Mouse (Mus musculus): ENCODE data around the gene Olfr492.

Gene Olfr492

GRCm38 (mm10) chr7:108323574-108323973, at the start of gene Olfr492:
Gene Olfr492, minus strand, starts transcription at chr7:108323674.
- DNase-seq (ENCODE audit: low spot score) = no peak

- no peak for DNase-seq (ENCODE audit: low spot score)
These were observed 41.6 kb upstream of the Olfr492 start, which contains the start of gene Olfr494 for GRCm38 (mm10) chr7:108365035-108365434. Gene Olfr494, plus strand, starts transcription at chr7:108365335.

DNA sequence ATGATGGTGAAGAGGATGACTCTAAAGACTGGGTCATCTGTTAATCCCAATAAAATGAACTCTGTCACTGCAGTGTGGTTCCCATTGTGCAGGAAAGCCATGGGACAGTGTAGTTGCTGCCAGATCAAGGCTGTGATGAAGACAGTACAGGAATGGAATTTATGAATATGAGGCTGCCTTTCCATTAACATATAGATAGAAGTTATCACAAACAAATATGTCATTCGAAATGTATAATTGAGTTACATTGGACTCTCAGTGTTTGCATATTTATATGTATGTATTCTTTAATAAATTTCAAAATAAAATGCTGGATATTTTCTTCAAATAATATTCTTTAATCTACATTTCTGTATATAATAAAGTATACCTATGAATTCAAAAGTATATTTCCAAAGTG, 23.4 kb upstream of the Olfr492 start, which contains the start of gene Olfr493:
Olfr493 (minus strand) TSS at position 101 of the 400 bp plus-strand sequence.
- no peak for DNase-seq (ENCODE audit: low spot score)

DNA sequence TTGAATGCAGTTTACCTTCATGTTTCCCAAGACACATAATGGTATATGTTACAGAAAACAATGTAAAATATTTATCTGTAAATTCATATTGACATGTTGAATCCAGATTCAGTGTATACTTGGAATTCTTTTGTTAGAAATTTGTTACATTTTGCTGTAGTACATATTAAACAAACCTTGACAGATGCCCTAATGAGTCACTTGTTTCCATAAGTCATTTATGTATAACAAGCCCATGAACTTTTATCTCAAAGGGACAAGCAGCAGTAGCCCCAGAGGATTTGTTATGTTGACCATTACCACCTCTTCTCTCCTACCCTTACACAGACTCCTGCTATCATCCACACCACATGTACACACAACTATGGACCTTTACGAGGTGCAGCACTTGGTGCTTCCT, 10.3 kb downstream of the Olfr492 start, which contains the start of gene Olfr491:
Olfr491 (plus strand) TSS at position 301 of the 400 bp plus-strand sequence.
- no peak for DNase-seq (ENCODE audit: low spot score)

- no peak for DNase-seq (ENCODE audit: low spot score)
These were observed 34.6 kb downstream of the Olfr492 start, which contains the start of gene Olfr490 for GRCm38 (mm10) chr7:108288834-108289233. Gene Olfr490, minus strand, starts transcription at chr7:108288934.
